Mouse (Mus musculus) layer of hippocampus, adult 9-10 months (tissue): ENCODE data around the gene Prm3.

Experiments
- DNase-seq: peaks from one replicate; pipeline ENCODE4 v3.0.0; 2022; ENCODE audit warnings: low spot score

Gene Prm3

GRCm38 (mm10) chr16:10796034-10796433 lies 5.3 kb upstream of the Prm3 start, which contains the start of gene Prm2:
Prm2 (minus strand) TSS chr16:10796134.
- DNase-seq = no peak

GRCm38 (mm10) chr16:10788866-10789265 lies 1.8 kb downstream of the Prm3 start:
- no peak for DNase-seq

- no peak for DNase-seq
These were observed 2.4 kb downstream of the Prm3 start, which contains the start of gene Tnp2 for GRCm38 (mm10) chr16:10788271-10788670. Tnp2 (minus strand) TSS chr16:10788660.

- DNase-seq = no peak
These were observed 3.1 kb downstream of the Prm3 start for GRCm38 (mm10) chr16:10787548-10788058.

- DNase-seq = no peak
These were observed 3.7 kb downstream of the Prm3 start for GRCm38 (mm10) chr16:10786782-10787547.

- peak; percentile 61 for DNase-seq
These were observed 4.4 kb downstream of the Prm3 start for GRCm38 (mm10) chr16:10786288-10786687.

- DNase-seq = no peak
These were observed 5.1 kb downstream of the Prm3 start, which contains the start of gene Socs1 for GRCm38 (mm10) chr16:10785371-10786231. Socs1 (minus strand) TSS chr16:10785536.

- DNase-seq = peak; percentile 46
These were observed 5.8 kb downstream of the Prm3 start for GRCm38 (mm10) chr16:10784793-10785370.

- DNase-seq = no peak
These were observed 6.6 kb downstream of the Prm3 start for GRCm38 (mm10) chr16:10783883-10784792.

GRCm38 (mm10) chr16:10783451-10783850 lies 7.3 kb downstream of the Prm3 start:
- no peak for DNase-seq

- no peak for DNase-seq
These were observed 7.6 kb downstream of the Prm3 start for GRCm38 (mm10) chr16:10783152-10783434.

GRCm38 (mm10) chr16:10782377-10783151 lies 8.2 kb downstream of the Prm3 start:
- no peak for DNase-seq

- no peak for DNase-seq
These were observed 8.8 kb downstream of the Prm3 start for GRCm38 (mm10) chr16:10781862-10782371.

GRCm38 (mm10) chr16:10780631-10781120 lies 10.0 kb downstream of the Prm3 start:
- DNase-seq = no peak

GRCm38 (mm10) chr16:10777579-10778160 lies 13.0 kb downstream of the Prm3 start:
- DNase-seq = no peak

- DNase-seq = no peak
These were observed 14.4 kb downstream of the Prm3 start for GRCm38 (mm10) chr16:10776322-10776721.

GRCm38 (mm10) chr16:10774726-10775125 lies 16.0 kb downstream of the Prm3 start:
- no peak for DNase-seq

- no peak for DNase-seq
These were observed 17.2 kb downstream of the Prm3 start for GRCm38 (mm10) chr16:10773543-10773942.

- DNase-seq = no peak
These were observed 18.8 kb downstream of the Prm3 start for GRCm38 (mm10) chr16:10771769-10772510.
